Mouse (Mus musculus): ENCODE data around the gene Slc9c1. TPM values are rescaled to one million over a fixed set of nuclear protein-coding genes. Genes with fewer than 3 reads are reported as not detected.
"Not testable (repeated sequence)": the region's sequence is repeated elsewhere in the genome, so short reads cannot be mapped to it uniquely, and the experiment has no call there.

Gene Slc9c1
- not detected in 2 replicates for polyA plus RNA-seq (2015; fragmentation: Nextera tagmentation; extraction: Ambion mirVana)

DNA sequence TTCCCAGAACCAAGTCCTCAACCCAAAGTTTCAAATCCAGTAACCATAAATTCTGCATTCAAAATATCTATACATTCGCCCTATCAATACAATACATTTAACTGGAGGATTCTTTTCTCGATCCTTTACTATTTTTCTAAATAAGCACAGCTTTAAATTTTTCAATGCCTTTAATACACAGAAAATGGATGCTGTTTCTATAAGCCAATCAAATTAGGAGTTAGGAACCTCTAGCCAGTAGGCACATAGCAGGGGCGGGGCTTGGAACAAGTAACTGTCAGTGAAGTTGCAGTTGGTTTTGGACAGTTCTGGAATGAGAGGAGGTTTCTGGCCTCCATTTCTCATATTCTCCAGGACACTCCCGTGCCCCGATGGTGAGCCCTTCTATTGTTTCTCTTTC, at the start of gene Slc9c1:
Slc9c1 (plus strand) TSS at position 301 of the 400 bp plus-strand sequence.
- Histone ChIP-seq H3K9ac (no peak within 1 kb of the TSS), H3K4me3 (no peak within 1 kb of the TSS), H3K9me3 (no peaks in the 10 kb centered on the region), H3K4me2 (replicated peaks) (no peak within 1 kb of the TSS), H3K4me1 (no peaks in the 10 kb centered on the region), H3K27me3 (no peaks in the 10 kb centered on the region), H3K27ac (no peak within 1 kb of the TSS), H3K36me3 (no peaks in the 10 kb centered on the region)
- ATAC-seq (ENCODE audit: low FRiP score, low read depth): no peak
- 90% methylated on average over 5 of the region's 5 CpGs for WGBS

DNA sequence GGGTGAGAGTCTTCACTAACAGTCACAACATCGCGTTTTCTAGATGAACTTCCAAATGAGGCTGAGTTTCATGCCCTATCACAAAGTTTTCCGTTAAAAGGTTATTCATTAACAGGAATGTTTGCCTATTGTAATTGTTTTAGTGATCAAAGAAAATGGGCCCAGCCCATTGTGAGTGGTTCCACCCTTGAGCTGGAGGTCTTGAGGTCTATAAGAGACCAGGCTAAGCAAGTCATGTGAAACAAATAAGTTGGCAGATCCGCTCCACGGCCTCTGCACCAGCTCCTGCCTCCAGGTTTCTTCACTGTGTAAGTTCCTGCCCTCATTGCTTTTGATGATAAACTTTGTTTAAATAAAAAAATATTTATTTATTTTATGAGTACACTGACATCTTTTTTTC, 42.2 kb upstream of the Slc9c1 start, which contains the start of gene Gm609:
Gm609 (minus strand) TSS at position 43 of the 400 bp plus-strand sequence.
- Histone ChIP-seq H3K9me3 (no peaks in the 10 kb centered on the region), H3K4me3 (no peak within 1 kb of the TSS), H3K4me2 (replicated peaks) (no peak within 1 kb of the TSS), H3K27ac (no peak within 1 kb of the TSS), H3K9ac (no peak within 1 kb of the TSS), H3K4me1 (no peaks in the 10 kb centered on the region), H3K36me3 (no peaks in the 10 kb centered on the region), H3K27me3 (no peaks in the 10 kb centered on the region)
- no peak for ATAC-seq (ENCODE audit: low FRiP score, low read depth)
- 83% methylated on average over 5 of the region's 5 CpGs for WGBS

DNA sequence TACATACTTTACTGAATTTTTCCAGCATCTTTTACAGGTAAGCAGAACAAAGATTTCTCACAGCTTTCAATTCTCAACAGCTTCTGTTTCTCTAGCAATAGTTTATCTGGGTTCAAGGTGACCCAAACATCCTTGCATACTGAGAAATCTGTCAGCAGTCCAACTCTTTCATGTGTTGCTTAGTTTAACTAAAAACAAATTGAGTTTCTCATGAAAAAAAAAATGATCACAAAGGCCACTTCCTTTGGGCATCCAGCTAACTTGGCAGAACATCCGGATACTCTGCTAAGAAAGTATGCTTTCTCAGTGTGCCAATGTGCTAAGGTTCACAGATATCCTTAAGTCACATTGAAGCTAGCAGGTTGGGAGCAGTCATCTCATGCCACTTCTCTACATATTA, 39.8 kb upstream of the Slc9c1 start:
- Histone ChIP-seq H3K27me3 (no peaks in the 10 kb centered on the region), H3K4me1 (no peaks in the 10 kb centered on the region), H3K9ac (no peak overlapping the region), H3K27ac (no peak overlapping the region), H3K36me3 (no peaks in the 10 kb centered on the region), H3K4me2 (replicated peaks) (no peak overlapping the region), H3K4me3 (no peak overlapping the region), H3K9me3 (no peaks in the 10 kb centered on the region)
- ATAC-seq (ENCODE audit: low FRiP score, low read depth): no peak
- 82% methylated on average over 1 of the region's 1 CpGs for WGBS

DNA sequence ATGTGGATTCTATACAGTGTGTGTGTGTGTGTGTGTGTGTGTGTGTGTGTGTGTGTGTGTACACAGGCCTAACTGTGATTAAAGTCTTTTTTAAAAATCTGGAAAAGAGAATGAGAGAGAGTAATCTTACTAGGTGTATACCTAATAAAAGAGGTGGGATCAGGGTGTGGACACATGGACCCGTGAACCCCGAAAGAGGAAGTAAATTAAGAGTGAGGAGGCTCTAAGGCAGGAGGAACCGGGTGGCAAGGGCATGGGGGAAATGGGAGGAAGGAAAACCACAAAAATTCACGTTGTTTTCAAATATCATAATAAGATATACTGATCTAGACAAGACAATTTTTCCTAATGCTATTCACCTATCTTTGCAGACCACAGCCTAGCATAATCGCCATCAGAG, 9.6 kb upstream of the Slc9c1 start:
- H3K36me3 ChIP-seq: no peaks in the 10 kb centered on the region
- no peak for ATAC-seq (ENCODE audit: low FRiP score, low read depth)
- H3K27ac ChIP-seq: no peak overlapping the region
- no peak overlapping the region for H3K4me2 ChIP-seq (replicated peaks)
- no peak overlapping the region for H3K9ac ChIP-seq
- WGBS: 74% methylated on average over 5 of the region's 5 CpGs
- no peaks in the 10 kb centered on the region for H3K4me1 ChIP-seq
- no peaks in the 10 kb centered on the region for H3K9me3 ChIP-seq
- H3K4me3 ChIP-seq: no peak overlapping the region
- no peaks in the 10 kb centered on the region for H3K27me3 ChIP-seq

DNA sequence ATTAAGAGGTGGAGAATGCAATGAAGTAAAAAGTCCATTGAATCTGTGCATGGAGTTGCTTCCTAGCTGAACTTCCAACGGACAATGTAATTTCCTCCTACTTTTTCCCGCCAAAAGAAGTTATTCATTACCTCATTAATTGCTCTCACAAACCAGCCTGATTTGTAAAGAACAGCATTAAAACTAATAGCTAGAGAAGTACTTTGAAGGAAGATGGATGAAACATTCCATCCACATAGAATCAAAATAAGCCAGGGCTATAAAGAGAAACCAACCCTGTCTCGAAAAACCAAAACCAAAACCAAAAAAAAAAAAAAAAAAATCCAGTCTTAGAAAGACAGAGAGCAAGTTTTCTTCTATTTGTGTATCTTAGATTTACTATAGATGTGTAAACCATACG, 3.2 kb upstream of the Slc9c1 start, which contains the start of gene Gm17783:
Gm17783 (minus strand) TSS at position 101 of the 400 bp plus-strand sequence.
- Histone ChIP-seq H3K9ac (no peak within 1 kb of the TSS), H3K36me3 (no peaks in the 10 kb centered on the region), H3K27me3 (no peaks in the 10 kb centered on the region), H3K27ac (no peak within 1 kb of the TSS), H3K4me1 (no peaks in the 10 kb centered on the region), H3K4me2 (replicated peaks) (no peak within 1 kb of the TSS), H3K9me3 (no peaks in the 10 kb centered on the region), H3K4me3 (no peak within 1 kb of the TSS)
- 70% methylated on average over 4 of the region's 4 CpGs for WGBS
- no peak for ATAC-seq (ENCODE audit: low FRiP score, low read depth)

DNA sequence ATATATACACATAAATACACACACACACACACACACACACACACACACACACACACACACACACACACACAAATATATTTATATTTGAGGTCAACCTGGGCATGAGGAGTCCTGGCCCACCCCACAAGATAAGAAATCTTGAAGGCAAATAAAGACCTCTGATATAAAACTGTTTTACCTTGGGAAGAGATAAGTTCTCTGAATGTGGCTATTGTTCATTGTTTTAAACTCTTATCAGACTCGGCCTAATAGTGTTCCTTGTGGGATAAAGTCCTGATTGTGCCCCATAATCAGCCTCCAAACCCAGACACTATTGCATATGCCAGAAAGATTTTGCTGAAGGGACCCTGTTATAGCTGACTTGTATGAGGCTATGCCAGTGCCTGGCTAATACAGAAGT, 3.2 kb downstream of the Slc9c1 start:
- H3K4me1 ChIP-seq; H3K9ac ChIP-seq; H3K36me3 ChIP-seq; ATAC-seq (ENCODE audit: low FRiP score, low read depth); H3K27me3 ChIP-seq; H3K9me3 ChIP-seq; H3K27ac ChIP-seq; H3K4me2 ChIP-seq (replicated peaks); H3K4me3 ChIP-seq: not testable (repeated sequence)
- 81% methylated on average over 1 of the region's 1 CpGs for WGBS

DNA sequence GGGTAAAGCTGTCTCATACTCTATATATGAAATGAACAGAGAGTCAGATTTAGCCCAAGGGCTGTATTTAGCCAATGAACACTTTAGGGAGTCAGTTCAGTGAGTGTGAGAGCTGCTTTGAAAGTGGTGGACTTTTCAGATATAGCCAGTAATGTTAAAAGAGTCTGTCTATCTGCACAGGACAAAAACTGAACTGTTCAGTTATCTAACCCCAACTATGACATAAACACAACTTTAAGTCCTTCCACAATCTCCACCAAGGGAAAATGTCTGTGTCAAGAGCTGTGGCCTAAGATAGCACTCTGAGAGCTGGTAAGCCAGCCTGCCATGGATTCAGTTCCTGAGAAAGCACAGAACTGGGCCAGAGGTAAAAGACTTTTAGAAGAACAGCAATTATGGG, 7.0 kb downstream of the Slc9c1 start:
- no peaks in the 10 kb centered on the region for H3K4me1 ChIP-seq
- H3K9me3 ChIP-seq: no peaks in the 10 kb centered on the region
- no peak overlapping the region for H3K27ac ChIP-seq
- H3K27me3 ChIP-seq: no peaks in the 10 kb centered on the region
- no peak overlapping the region for H3K4me3 ChIP-seq
- no peak for ATAC-seq (ENCODE audit: low FRiP score, low read depth)
- H3K4me2 ChIP-seq (replicated peaks): no peak overlapping the region
- no peak overlapping the region for H3K9ac ChIP-seq
- H3K36me3 ChIP-seq: no peaks in the 10 kb centered on the region

DNA sequence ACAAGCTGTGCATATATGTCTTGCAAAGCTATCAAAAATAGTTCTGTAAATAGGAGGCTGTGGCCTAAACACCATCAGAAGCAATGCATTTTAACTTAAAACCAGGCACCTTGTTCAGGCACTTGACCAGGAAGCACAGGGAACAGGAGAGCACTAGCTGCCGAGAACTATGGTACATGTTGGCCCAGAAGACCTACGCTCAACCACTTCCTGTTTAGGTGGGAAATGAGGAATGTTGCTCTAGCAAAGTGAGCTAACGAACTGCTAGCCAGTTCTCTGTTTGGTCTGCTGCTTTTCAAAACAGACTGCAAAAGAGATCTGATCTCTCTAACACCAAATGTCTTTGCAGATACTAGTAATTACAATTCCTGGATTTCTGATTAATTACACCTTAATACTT, 9.2 kb downstream of the Slc9c1 start:
- Histone ChIP-seq H3K4me1 (no peaks in the 10 kb centered on the region), H3K9me3 (no peaks in the 10 kb centered on the region), H3K36me3 (no peaks in the 10 kb centered on the region), H3K4me3 (no peak overlapping the region), H3K27ac (no peak overlapping the region), H3K27me3 (no peaks in the 10 kb centered on the region), H3K9ac (no peak overlapping the region), H3K4me2 (replicated peaks) (no peak overlapping the region)
- no peak for ATAC-seq (ENCODE audit: low FRiP score, low read depth)
- 64% methylated on average over 3 of the region's 3 CpGs for WGBS

DNA sequence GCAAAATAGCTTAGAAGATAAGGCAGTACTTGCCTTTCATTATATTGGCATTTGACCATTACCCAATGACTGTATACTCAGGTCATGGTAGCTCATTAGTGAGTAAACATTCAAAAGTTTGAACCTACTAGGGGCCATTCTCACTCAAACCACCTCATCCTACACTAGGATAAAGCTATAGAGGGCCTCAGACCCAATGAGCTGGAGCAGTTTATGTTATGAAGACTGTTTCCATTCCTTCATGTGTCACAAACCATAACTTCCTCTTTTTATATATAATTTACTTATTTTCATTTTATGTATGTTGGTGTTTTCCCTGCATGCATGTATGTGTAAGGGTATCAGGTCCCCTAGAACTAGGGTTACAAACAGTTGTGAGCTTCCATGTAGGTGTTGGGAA, 12.9 kb downstream of the Slc9c1 start:
- Histone ChIP-seq H3K9me3 (no peaks in the 10 kb centered on the region), H3K27me3 (no peaks in the 10 kb centered on the region), H3K36me3 (no peaks in the 10 kb centered on the region), H3K4me2 (replicated peaks) (no peak overlapping the region), H3K4me3 (no peak overlapping the region), H3K9ac (no peak overlapping the region), H3K4me1 (no peaks in the 10 kb centered on the region), H3K27ac (no peak overlapping the region)
- ATAC-seq (ENCODE audit: low FRiP score, low read depth): no peak

DNA sequence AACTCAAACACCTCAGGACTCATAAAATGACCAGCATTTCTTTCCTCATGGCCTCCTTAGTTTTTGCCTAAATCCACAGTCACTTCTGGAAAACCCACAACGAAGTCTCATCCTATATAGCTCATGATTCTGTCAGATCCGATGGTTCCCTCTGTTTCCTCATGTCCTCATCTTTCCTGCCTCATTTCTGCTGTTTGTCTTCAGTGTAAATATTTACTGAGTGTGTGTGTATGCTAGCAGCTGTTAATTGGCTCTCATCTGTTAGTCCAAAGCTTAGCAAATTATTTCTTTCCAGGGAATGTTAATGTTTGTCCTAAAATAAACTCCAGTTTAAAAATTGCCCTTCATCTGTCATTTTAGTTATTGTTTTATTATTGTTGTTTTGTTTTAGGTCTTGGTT, 16.5 kb downstream of the Slc9c1 start:
- ATAC-seq (ENCODE audit: low FRiP score, low read depth): no peak
- Histone ChIP-seq H3K4me2 (replicated peaks) (no peak overlapping the region), H3K27me3 (no peaks in the 10 kb centered on the region), H3K4me3 (no peak overlapping the region), H3K4me1 (no peaks in the 10 kb centered on the region), H3K36me3 (no peaks in the 10 kb centered on the region), H3K27ac (no peak overlapping the region), H3K9ac (no peak overlapping the region), H3K9me3 (no peaks in the 10 kb centered on the region)
- 72% methylated on average over 2 of the region's 2 CpGs for WGBS

DNA sequence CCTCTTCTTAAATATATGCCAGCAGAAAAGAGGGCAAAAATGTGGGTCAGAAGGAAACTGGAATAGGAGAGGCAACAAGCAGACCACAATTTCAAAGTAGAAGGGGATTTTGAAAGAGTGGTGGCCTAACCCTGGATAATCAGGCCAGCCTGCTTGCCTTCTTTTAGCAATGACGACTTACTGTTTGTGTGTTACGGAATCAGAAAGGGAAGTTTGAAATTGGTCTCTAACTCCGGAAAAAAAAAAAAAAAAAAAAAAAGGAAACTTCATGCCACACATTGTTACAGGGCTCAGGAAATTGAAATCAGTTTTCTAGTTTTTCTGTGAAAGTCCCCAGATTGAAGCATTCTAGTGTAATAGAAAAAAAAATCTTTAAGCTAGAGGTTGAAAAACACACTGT, 26.6 kb downstream of the Slc9c1 start:
- no peaks in the 10 kb centered on the region for H3K27me3 ChIP-seq
- H3K9ac ChIP-seq: no peak overlapping the region
- H3K27ac ChIP-seq: no peak overlapping the region
- H3K9me3 ChIP-seq: no peaks in the 10 kb centered on the region
- H3K4me1 ChIP-seq: no peaks in the 10 kb centered on the region
- no peak overlapping the region for H3K4me2 ChIP-seq (replicated peaks)
- no peak overlapping the region for H3K4me3 ChIP-seq
- no peak for ATAC-seq (ENCODE audit: low FRiP score, low read depth)
- H3K36me3 ChIP-seq: no peaks in the 10 kb centered on the region
- 64% methylated on average over 3 of the region's 3 CpGs for WGBS

DNA sequence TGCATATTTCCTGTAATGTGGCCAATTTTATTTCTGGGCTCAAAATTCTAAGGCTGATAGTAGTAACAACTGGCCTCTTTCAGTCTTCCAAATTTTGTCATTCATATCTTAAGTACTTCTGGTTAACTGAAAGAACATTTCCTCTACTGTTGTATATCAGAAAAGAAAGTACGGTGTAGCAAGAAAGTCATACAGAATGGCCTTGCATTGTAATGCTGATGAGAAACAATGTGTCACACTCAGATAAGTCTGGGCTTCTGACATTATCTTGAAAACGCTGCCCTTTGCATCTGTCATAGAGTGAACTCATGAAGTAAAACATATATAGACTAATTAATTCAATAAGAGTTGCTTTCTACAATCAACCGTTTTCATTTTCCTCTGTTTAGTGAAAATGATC, 37.2 kb downstream of the Slc9c1 start:
- no peak overlapping the region for H3K4me2 ChIP-seq (replicated peaks)
- no peaks in the 10 kb centered on the region for H3K9me3 ChIP-seq
- 89% methylated on average over 3 of the region's 3 CpGs for WGBS
- H3K4me1 ChIP-seq: no peaks in the 10 kb centered on the region
- ATAC-seq (ENCODE audit: low FRiP score, low read depth): no peak
- no peaks in the 10 kb centered on the region for H3K36me3 ChIP-seq
- no peak overlapping the region for H3K27ac ChIP-seq
- no peaks in the 10 kb centered on the region for H3K27me3 ChIP-seq
- no peak overlapping the region for H3K9ac ChIP-seq
- no peak overlapping the region for H3K4me3 ChIP-seq

DNA sequence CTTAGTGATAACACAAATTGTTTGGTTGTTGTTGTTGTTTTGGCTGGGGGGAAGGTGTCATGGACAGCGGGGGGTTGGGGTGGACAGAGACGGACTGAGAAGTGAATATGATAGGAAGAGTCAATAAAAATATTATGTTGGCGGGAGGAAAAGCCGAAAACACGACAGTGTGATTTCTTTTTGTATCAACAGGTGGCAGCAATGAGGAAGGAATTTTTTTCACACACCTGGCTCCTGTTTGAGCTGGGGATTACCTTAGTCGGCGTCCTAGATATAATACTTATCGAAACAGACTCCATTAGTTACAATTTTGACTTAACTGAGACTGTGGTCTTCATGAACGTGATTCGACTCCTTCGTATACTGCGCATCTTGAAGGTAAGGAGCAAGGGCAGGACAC, 44.8 kb downstream of the Slc9c1 start:
- Histone ChIP-seq H3K4me3 (no peak overlapping the region), H3K27ac (no peak overlapping the region), H3K4me1 (no peaks in the 10 kb centered on the region), H3K9ac (no peak overlapping the region), H3K27me3 (0 out of 2 replicates have a peak, but pooled peaks cover 3% of the 10 kb centered on the region), H3K36me3 (no peaks in the 10 kb centered on the region), H3K4me2 (replicated peaks) (no peak overlapping the region), H3K9me3 (no peaks in the 10 kb centered on the region)
- ATAC-seq (ENCODE audit: low FRiP score, low read depth): no peak
- 54% methylated on average over 12 of the region's 12 CpGs for WGBS

Data from limb, embryonic 13.5 days (tissue).